Mouse (Mus musculus) embryonic fibroblast, embryonic 13.5 days (primary cell): ENCODE results near the gene Atp5j2.

Experiments
- CTCF ChIP-seq: IDR thresholded peaks from 2 replicates; pipeline ENCODE4 v1.5.1; 2011; ENCODE audit warnings: mild to moderate bottlenecking, control low read depth, low read length, moderate library complexity, borderline replicate concordance; ENCODE audit not compliant: insufficient read depth
- POLR2A ChIP-seq: IDR thresholded peaks from 2 replicates; pipeline ENCODE4 v1.6.1; 2011; ENCODE audit warnings: low read depth, mild to moderate bottlenecking, control low read depth, low read length, moderate library complexity

GRCm38 (mm10) chr5:145205041-145205440 lies 13.2 kb upstream of the Atp5j2 start:
- 0 out of 2 replicates have a peak, but pooled peaks have one; percentile 21 for TF ChIP-seq POLR2A
- TF ChIP-seq CTCF, result no peak
